Mouse (Mus musculus): ENCODE results near the gene Eln. TPM values are rescaled to one million over a fixed set of nuclear protein-coding genes. Genes with fewer than 3 reads are reported as not detected.

Eln gene
- total RNA-seq, 2 experiments from 2014 or later: 24.0 to 41.8 TPM

DNA sequence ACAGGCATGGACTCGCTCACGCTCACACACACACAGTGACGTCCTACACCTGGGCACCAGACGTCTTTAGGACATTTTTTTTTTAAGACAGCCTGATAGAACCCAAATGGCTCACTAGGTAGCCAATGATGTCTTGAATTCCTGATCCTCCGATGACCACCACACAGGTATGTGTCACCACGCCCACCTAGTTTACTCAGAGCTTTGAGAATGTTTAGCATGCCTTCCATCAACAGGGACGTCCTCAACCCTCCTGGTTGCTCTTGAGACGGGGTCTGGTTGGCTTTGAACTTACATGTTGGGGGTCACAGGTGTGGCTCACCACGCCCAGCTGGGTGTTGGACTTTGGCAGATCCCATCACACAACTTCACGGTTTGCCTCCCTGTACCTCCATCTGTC is 922 bp downstream of the Eln start:
- no peak for DNase-seq
- intact Hi-C loops (cut with DNase I): loop anchor here (5.0 kb wide), 1 partner anchor 221 kb away; no protein-coding TSS in a partner anchor

DNA sequence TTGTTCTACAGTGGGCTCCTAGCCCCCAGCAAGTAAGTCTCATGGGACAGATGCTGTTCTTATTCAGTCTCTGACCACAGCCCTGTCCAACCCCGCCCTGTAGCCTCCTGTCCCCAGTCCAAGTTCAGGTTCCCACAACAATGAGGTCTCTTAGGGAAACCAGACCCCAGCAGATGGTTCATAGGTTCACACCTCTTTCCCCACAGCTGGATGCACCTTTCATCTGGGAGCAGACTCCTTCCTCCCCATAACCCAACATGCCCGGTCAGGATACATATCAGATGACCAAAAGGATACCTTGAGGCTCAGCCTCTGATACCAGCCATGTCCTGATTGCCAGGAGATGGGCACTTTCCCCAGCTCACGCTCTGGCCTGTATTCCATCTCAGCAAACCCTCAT is 1.3 kb downstream of the Eln start:
- no peak for DNase-seq
- intact Hi-C loops (cut with DNase I): loop anchor here (5.0 kb wide), 1 partner anchor 222 kb away; no protein-coding TSS in a partner anchor

DNA sequence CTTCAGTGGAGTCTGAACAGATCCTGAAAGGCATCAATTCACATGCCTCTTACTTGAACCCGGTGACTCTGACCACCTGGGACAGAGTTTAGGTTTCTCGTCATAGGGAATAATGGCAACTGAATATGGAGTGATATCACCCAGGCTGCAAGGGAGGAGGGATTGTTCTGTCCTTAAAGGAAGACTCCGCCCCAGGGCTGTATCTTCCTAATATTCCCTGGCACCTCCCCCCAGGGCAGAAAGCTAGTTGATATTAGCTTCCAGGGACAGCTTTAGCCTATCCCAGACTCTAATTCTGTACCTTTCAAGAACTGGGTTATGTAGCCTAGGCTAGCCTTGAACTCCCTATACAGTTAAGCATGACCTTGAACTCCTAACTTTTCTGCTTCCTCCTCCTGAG is 2.1 kb downstream of the Eln start:
- no peak for DNase-seq
- intact Hi-C loops (cut with DNase I): loop anchor here (5.0 kb wide), 1 partner anchor 222 kb away; no protein-coding TSS in a partner anchor

DNA sequence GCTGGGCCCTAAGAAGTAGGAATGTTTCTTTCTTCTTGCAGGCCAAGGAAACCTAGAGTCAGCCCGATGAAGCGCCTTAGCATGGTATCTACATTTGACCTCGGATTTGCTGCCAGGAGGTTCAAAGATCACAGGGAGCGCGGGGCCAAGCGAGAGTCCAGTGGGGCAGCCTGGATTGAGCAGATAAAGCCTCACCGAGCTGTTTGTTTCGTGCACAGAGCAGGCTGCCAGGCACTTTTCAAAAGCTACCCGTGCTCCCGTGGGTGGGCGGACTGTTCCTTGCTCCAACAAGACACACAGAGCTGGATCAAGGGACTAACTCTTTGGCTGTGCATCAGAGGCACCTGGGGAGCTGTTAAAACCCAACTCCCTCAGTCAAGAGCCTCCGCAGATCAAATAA is 3.1 kb downstream of the Eln start:
- no peak for DNase-seq

DNA sequence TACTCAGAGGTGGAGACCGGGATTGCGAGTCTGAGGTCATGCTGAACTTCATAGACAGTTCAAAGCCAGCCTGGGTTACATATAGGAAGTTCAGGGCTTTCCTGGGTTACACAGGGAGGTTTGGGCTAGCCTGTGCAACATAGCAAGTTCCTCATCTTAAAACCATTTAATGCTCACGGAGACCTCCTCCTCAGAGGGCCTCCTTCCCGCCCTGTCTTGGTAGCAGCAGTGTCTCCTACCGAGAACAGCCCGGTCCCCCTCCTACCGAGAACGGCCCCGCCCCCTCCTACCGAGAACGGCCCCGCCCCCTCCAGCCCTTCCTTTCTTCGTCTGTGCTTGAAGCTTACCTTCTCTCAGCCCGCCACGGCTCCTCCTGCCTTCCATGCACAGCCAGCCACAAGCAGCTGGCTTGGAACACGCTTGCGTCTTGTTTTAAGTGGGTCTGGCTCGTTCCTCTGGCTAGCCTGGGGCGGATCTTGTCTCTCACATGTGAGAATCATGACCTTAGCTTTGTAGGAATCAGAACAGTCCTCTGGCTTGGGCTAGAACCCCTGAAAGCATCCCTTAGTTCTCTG is 4.8 kb downstream of the Eln start:
- no peak for DNase-seq
- intact Hi-C loops (cut with DNase I): no loop called here

More for the DNA sequence above, 3.1 kb downstream of the Eln start:
- intact Hi-C loops (cut with DNase I): no loop called here

DNA sequence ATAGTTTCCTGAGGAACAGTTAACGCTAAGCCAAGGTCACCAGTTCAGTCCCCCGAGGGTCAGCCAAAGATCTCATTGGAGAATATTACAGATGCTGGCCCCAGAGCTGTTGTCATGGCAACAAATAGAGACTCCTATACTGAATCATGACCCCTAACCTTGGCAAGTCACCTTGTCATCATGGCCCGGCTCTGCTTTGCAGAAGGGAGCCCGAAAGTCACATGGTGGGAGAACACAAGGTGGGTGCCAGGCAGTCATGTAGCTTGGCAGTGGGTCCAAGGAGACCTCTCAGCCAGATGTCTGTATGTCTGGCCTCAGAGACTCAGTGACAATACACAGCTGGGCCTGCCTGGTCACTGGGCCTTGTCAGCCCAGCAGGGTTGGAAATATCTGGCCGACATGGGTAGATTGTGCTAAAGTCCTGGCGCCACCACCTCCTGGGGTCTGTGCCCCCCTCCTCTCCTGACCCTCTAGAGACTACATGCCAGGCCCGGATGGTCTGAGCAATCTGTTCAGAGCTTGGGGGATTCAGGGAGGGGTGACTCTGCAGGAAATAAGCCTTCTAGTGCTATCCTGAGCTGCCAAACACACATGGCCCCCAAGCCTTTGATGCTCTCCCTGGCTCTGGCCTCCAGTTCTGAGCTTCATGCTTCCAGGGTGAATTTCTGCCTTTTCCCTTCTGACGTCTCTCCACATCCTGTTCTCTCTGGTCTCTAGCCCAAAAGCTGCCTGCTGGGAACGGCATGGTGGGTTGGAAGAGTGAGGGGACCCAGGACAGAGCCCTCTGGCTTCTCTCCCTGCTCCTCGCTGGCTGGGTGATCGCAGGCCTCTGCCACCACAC is 6.4 kb downstream of the Eln start:
- DNase-seq: no peak
- intact Hi-C loops (cut with DNase I): no loop called here

DNA sequence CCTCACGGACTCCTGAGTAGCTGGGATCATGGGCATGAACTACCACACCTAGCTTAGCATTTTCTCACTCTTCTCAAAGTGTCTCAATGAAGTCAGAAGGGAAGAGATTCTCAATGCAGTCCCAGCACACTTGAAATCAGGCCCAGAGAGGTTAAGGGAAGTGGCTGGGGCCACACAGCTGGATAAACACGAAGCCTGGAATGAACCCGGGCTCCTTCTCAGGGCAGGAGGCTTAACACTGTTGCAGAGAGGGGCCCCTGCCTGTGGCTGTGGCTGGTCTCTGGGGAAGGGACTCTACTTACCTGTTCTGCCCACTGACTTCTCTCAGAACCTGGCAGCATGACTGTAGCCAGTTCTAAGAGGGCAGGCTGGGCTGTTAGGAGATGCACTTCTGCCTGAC is 7.2 kb downstream of the Eln start:
- intact Hi-C loops (cut with DNase I): no loop called here
- no peak for DNase-seq

DNA sequence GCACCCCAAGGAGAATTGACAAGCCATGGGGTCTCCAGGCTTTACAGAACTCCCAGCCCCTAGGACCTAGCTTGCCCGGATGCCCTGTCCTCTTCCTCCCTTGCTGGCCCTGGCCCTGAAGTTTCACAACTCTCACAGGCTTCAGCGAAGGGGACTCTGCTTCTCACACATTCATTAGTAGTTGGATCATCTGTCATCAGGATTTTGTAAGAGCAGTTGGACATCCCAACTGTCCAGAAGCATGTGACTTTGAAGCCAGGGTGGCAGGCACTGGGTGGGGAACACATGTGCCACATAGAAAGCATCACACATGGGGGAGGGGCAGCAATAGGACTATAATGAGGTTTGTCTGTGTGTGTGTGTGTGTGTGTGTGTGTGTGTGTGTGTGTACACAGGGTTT is 12.2 kb downstream of the Eln start:
- no peak for DNase-seq
- intact Hi-C loops (cut with DNase I): no loop called here

DNA sequence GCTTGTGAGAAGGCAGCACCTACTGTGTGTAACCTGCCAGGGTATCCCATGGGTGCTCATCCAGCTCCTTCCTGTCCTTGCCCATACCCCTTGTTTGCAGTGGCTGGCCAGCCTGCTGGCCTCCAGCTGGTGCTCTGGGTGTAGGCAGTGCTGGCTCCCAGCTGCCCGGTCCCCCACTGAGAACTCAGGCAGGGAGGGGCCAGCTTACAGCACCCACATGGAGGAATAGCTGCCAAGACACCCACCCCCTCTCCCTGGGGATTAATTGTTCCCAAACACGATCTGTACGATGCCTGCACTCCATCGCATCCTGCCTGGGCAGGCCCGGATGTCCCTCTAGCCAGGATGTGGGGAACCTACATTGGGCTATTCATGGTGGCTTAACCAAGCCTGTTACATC is 13.1 kb downstream of the Eln start:
- intact Hi-C loops (cut with DNase I): no loop called here
- DNase-seq: no peak

DNA sequence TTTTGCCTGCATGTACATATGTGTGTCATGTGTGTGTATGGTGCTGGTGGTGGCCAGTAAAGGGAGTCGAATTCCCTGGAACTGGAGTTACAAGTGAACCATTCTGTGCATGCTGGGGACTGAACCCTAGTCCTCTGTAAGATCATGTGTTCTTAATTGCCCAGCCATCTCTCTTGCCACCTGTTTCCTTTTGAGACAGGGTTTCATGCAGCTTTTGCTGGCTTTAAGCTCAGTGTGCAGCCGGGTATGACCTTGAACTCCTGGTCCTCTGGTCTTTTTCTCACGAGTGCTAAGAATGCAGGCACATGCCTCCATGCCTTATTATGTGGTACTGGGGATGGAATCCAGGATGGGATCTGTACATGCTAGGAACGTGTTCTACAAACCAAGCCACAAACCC is 13.9 kb downstream of the Eln start:
- intact Hi-C loops (cut with DNase I): no loop called here
- no peak for DNase-seq

DNA sequence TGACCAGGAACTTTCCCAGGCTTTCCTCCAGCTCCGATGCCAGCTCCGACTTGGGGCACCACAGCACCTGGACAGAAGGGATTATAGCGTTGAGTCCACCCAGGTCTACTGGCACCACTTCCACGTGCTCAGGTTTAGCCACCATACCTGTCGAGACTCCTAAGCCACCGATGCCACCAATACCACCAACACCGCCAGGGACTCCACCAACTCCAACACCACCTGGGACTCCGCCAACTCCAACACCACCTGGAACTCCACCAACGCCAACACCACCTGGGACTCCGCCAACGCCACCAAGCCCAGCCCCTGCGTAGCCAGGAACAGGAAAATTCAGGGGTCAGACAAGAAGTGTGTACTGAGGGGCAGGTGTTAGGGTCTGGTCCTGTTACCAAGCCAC is 18.0 kb downstream of the Eln start:
- intact Hi-C loops (cut with DNase I): no loop called here
- DNase-seq: no peak

DNA sequence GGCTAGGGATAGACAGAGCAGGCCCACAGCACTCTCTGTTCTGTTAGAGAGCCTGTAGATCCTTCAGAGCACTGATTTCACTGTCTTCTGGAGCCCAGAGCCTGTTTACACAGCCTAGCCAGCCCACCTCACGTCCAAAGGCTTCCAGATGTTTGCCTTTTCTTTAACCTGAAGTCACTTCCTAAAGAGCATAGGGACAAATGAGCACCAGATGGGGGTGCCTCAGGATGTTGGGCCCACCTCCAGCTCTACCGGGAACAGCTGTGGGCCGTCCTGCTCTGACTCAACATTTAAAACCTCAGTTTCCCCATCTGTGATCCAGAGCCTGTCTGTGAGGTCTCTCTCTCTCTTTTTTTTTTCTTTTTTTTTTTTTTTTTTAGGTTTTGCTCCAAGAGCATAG is 18.6 kb downstream of the Eln start:
- intact Hi-C loops (cut with DNase I): no loop called here
- DNase-seq: no peak

DNA sequence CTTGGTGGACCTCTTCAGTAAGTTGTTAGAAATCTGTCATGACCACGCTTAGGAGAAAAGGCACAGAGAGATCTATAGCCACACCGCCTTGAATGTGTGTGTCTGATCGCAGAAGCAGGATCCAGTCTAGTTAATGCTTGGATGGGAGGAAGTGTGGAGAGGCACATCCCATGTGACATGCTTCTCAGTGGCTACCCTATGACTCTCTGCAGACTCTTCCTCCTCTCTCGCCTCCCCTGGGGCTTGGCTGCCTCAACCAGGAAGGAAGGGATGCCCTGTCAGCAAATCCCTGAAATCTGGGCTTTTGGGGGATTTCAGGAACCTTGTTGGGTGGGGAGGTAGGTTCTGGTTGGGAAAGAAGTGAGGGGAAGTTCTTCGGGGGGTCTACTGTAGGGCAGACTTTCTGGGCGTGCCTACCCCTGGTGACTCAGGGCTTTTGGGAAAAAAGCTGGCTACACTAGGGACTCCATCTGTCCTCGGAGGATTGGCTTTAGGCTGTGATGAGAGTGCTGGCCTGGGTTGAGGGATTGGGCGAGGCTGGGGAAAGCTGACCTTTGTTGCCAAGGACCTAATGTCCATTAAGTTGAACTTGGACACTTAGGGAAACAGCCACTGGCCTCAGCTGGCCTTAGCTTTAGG is 20.0 kb downstream of the Eln start:
- no peak for DNase-seq
- intact Hi-C loops (cut with DNase I): no loop called here

DNA sequence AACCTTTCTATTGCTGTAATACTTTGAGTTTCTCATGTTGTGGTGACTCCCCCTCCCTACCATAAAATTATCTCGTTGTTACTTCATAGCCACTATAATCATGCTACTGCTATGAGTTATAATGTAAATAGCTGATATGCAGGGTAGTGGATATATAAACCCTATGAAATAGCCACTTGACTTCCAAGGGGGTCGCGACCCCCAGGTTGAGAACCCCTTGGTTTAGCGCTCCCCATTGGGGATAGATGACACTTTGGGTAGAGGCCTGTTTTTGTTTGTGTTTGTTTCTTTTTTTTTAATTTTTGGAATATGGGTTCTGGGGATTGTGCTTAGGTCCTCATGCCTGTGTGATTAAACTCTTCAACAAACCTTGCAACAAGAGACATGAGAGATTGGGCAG is 21.8 kb downstream of the Eln start:
- intact Hi-C loops (cut with DNase I): no loop called here
- DNase-seq: no peak

DNA sequence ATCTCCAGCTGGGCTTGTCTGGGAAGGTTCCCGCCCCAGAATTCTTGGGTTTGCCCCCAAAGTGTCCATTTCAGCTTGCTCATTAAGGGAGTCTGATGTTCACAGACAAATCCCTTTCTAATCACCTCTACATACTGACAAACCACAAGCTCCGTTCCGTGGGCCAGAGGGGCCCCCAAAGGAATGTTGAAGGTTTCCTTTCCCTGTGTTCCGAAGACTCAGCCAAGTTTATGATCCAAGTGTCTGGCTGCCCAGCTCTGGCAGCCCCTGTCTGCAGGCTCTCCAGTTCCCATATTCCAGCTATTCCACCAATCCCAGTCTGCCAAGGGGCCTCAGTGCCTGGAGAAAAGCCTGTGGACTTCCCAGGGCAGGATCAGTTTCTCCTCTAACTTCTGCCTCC is 27.1 kb downstream of the Eln start:
- DNase-seq: no peak
- intact Hi-C loops (cut with DNase I): no loop called here

DNA sequence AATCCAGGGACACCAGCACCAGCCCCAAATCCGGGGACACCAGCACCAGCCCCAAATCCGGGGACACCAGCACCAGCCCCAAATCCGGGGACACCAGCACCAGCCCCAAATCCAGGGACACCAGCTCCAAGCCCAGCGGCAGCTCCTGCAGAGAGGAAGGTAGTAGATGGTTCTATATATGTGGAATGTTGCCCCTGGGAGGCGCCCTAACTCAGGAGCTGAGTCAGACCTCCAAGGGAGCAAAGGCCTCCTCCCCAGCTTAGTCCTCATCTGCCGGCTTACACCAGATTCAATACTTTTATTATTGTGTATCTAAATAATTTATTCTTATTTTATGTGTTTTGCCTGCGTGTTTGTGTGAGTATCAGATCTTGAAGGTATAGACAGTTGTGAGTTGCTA is 36.0 kb downstream of the Eln start:
- DNase-seq: no peak
- intact Hi-C loops (cut with DNase I): no loop called here

DNA sequence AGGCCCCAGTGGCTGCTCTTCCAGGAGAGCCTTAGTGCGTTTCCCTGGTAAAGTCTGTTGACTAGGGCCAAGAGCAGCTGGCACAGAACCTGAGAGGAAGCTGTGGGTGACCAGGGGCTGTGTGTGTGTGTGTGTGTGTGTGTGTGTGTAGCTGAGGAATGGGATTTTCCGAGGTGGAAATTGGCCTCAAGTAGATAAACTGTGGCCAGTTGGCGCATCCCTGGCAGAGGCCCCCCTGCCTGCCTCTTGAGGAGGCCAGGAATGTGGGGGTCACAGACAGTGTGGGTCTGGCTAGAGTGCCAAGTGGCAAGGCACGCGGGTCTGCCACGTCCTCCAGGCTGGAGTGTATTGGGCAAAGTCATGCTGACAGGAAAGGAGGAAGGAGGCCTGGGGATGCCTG is 37.8 kb downstream of the Eln start:
- intact Hi-C loops (cut with DNase I): no loop called here
- DNase-seq: no peak

DNA sequence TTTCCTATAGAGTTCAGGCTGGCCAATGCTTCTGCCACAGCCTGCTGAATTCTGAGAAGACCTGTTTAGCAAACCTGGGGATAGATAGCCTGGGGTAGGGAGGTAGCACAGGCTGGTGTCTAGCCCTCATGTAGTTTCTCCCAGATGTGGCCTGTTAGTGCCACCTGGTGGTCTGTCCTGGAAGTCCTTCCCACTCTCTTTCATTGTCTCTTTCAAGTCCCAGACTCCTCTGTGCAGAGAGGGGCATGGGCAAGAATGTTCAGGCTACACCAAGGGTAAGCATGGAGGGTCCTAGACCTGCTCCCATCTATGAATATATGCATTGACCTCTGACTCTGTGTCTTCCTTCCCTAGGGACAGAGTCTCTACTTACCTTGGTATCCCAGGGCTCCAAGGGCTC is 43.0 kb downstream of the Eln start:
- DNase-seq: peak; percentile 63 to 65
- intact Hi-C loops (cut with DNase I): loop anchor here (1.0 kb wide), 1 partner anchor 211 kb away; no protein-coding TSS in a partner anchor

DNA sequence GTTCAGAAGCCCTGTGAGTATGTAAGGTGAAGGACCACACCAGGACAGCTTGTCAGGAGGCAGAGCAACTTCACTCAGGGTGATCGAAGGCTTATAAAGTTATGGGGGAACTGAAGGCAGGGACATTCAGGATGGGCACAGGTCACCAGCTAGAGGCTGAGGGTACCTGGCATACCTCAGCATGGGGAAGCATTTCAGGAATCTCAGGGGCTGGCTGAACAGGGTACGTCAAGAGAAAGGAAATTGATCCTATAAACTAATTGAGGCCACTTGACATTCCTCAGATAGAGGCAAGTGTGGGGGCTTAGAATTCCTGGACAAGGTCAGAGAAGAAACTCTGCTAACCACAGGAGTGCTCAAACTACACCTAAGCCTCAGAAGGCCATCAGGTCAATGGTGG is 51.6 kb downstream of the Eln start:
- intact Hi-C loops (cut with DNase I): no loop called here
- no peak for DNase-seq

DNA sequence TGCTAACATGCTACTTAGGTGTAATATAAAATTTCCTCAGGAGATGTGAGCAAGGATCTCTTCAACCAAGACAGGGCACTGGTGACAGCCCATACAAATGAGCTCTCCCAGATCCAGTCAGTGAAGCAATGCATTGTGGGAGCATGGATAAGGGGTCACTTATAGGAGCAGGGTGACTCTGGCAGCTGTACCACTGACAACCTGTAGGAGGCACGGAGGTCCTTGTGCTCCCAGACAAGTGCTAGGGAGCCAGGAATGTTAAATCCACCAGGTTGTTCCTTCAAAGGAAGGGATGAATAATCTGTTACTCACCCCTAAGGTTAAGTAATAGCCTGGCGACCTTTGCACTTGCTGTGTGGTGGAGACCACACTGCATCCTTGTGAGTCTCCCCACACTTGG is 52.0 kb downstream of the Eln start:
- intact Hi-C loops (cut with DNase I): no loop called here

DNA sequence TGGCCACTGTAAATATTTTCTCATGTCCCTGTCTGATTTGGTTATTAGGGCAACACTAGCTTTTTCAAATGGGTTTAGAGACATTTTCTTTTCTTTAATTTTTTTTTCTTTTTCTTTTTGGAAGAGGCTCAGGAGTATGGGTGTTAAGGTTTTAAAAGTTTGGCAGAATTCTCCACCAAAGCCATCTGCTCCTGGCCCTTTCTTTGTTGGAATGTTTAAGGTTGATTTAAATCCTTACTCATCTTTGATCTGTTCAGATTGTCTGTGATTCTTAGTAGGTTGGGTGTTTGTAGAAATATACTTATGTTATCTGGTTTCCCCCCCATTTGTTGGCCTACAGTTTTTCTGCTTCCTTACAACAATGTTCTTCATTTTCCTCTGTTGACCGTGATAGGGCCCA is 54.4 kb downstream of the Eln start:
- DNase-seq: no peak
- intact Hi-C loops (cut with DNase I): no loop called here

More for the DNA sequence above, 52.0 kb downstream of the Eln start:
- DNase-seq: no peak
